Mouse (Mus musculus): ENCODE measurements around the gene Rab11b. TPM values are rescaled to one million over a fixed set of nuclear protein-coding genes. Genes with fewer than 3 reads are reported as not detected.

Gene Rab11b
- polyA plus RNA-seq, 2 experiments, result 192 to 312 TPM

GRCm38 (mm10) chr17:33717982-33718381 lies 42.3 kb downstream of the Rab11b start:
- Histone ChIP-seq H3K9ac (ENCODE audit: low read depth, low read length, severe bottlenecking) (peak overlapping the region; percentile 77), H3K9me3 (ENCODE audit: control insufficient read depth, low read length) (no peaks in the 10 kb centered on the region), H3K27me3 (ENCODE audit: control insufficient read depth, insufficient read depth, low read length) (no peaks in the 10 kb centered on the region), H3K4me2 (replicated peaks; ENCODE audit: low read depth, low read length, severe bottlenecking) (peak overlapping the region; percentile 79), H3K27ac (replicated peaks; ENCODE audit: low read depth, low read length) (no peak overlapping the region), H3K36me3 (ENCODE audit: control insufficient read depth, insufficient read depth, low read length) (no peaks in the 10 kb centered on the region; the same call in 1 of the 2 replicates), H3K4me1 (ENCODE audit: control insufficient read depth, insufficient read depth, low read length) (peaks cover 5% of the 10 kb centered on the region; the same call in 1 of the 2 replicates), H3K4me3 (replicated peaks; ENCODE audit: low read length) (peak overlapping the region; percentile 86)
- WGBS, result 10% methylated on average over 8 of the region's 8 CpGs
- DNase-seq (ENCODE audit: low spot score) (no peak), ATAC-seq (ENCODE audit: low FRiP score, low read depth) (no peak)
- no peak for TF ChIP-seq POLR2A (IDR thresholded peaks at IDR 0.05; ENCODE audit: borderline replicate concordance, extremely low read depth, insufficient read depth, insufficient read length)

GRCm38 (mm10) chr17:33717246-33717645 lies 43.1 kb downstream of the Rab11b start:
- no peaks in the 10 kb centered on the region for H3K27me3 ChIP-seq (ENCODE audit: control insufficient read depth, insufficient read depth, low read length)
- H3K4me1 ChIP-seq (ENCODE audit: control insufficient read depth, insufficient read depth, low read length), result peaks cover 5% of the 10 kb centered on the region; the same call in 1 of the 2 replicates
- no peak overlapping the region for H3K4me2 ChIP-seq (replicated peaks; ENCODE audit: low read depth, low read length, severe bottlenecking)
- no peak overlapping the region for H3K9ac ChIP-seq (ENCODE audit: low read depth, low read length, severe bottlenecking)
- 100% methylated on average over 1 of the region's 1 CpGs for WGBS
- H3K27ac ChIP-seq (replicated peaks; ENCODE audit: low read depth, low read length), result no peak overlapping the region
- DNase-seq (ENCODE audit: low spot score) (no peak), ATAC-seq (ENCODE audit: low FRiP score, low read depth) (no peak)
- no peak for TF ChIP-seq POLR2A (IDR thresholded peaks at IDR 0.05; ENCODE audit: borderline replicate concordance, extremely low read depth, insufficient read depth, insufficient read length)
- no peaks in the 10 kb centered on the region; the same call in 1 of the 2 replicates for H3K36me3 ChIP-seq (ENCODE audit: control insufficient read depth, insufficient read depth, low read length)
- H3K4me3 ChIP-seq (replicated peaks; ENCODE audit: low read length), result no peak overlapping the region
- H3K9me3 ChIP-seq (ENCODE audit: control insufficient read depth, low read length), result no peaks in the 10 kb centered on the region

GRCm38 (mm10) chr17:33714779-33715178 lies 45.6 kb downstream of the Rab11b start:
- WGBS, result 86% methylated on average over 1 of the region's 1 CpGs

GRCm38 (mm10) chr17:33713271-33713670 lies 47.1 kb downstream of the Rab11b start:
- H3K4me2 ChIP-seq (replicated peaks; ENCODE audit: low read depth, low read length, severe bottlenecking), result no peak overlapping the region
- TF ChIP-seq POLR2A (IDR thresholded peaks at IDR 0.05; ENCODE audit: borderline replicate concordance, extremely low read depth, insufficient read depth, insufficient read length), result no peak
- ATAC-seq (ENCODE audit: low FRiP score, low read depth), result no peak

More at GRCm38 (mm10) chr17:33714779-33715178, 45.6 kb downstream of the Rab11b start:
- ATAC-seq (ENCODE audit: low FRiP score, low read depth) (no peak), DNase-seq (ENCODE audit: low spot score) (no peak)
- H3K9ac ChIP-seq (ENCODE audit: low read depth, low read length, severe bottlenecking), result no peak overlapping the region
- no peaks in the 10 kb centered on the region for H3K9me3 ChIP-seq (ENCODE audit: control insufficient read depth, low read length)
- H3K4me2 ChIP-seq (replicated peaks; ENCODE audit: low read depth, low read length, severe bottlenecking), result no peak overlapping the region
- no peak for TF ChIP-seq POLR2A (IDR thresholded peaks at IDR 0.05; ENCODE audit: borderline replicate concordance, extremely low read depth, insufficient read depth, insufficient read length)
- H3K4me3 ChIP-seq (replicated peaks; ENCODE audit: low read length), result no peak overlapping the region
- peaks cover 5% of the 10 kb centered on the region; the same call in 1 of the 2 replicates for H3K4me1 ChIP-seq (ENCODE audit: control insufficient read depth, insufficient read depth, low read length)
- no peak overlapping the region for H3K27ac ChIP-seq (replicated peaks; ENCODE audit: low read depth, low read length)
- H3K27me3 ChIP-seq (ENCODE audit: control insufficient read depth, insufficient read depth, low read length), result no peaks in the 10 kb centered on the region
- H3K36me3 ChIP-seq (ENCODE audit: control insufficient read depth, insufficient read depth, low read length), result no peaks in the 10 kb centered on the region; the same call in 1 of the 2 replicates

GRCm38 (mm10) chr17:33709834-33710233 lies 50.5 kb downstream of the Rab11b start:
- Histone ChIP-seq H3K9ac (ENCODE audit: low read depth, low read length, severe bottlenecking) (no peak overlapping the region), H3K27me3 (ENCODE audit: control insufficient read depth, insufficient read depth, low read length) (no peaks in the 10 kb centered on the region), H3K27ac (replicated peaks; ENCODE audit: low read depth, low read length) (no peak overlapping the region), H3K36me3 (ENCODE audit: control insufficient read depth, insufficient read depth, low read length) (peaks cover 14% of the 10 kb centered on the region), H3K9me3 (ENCODE audit: control insufficient read depth, low read length) (no peaks in the 10 kb centered on the region), H3K4me1 (ENCODE audit: control insufficient read depth, insufficient read depth, low read length) (no peaks in the 10 kb centered on the region), H3K4me2 (replicated peaks; ENCODE audit: low read depth, low read length, severe bottlenecking) (no peak overlapping the region), H3K4me3 (replicated peaks; ENCODE audit: low read length) (no peak overlapping the region)
- WGBS, result 72% methylated on average over 3 of the region's 3 CpGs
- no peak for ATAC-seq (ENCODE audit: low FRiP score, low read depth)
- DNase-seq (ENCODE audit: low spot score), result no peak
- no peak for TF ChIP-seq POLR2A (IDR thresholded peaks at IDR 0.05; ENCODE audit: borderline replicate concordance, extremely low read depth, insufficient read depth, insufficient read length)

More at GRCm38 (mm10) chr17:33713271-33713670, 47.1 kb downstream of the Rab11b start:
- H3K27ac ChIP-seq (replicated peaks; ENCODE audit: low read depth, low read length), result no peak overlapping the region
- H3K9ac ChIP-seq (ENCODE audit: low read depth, low read length, severe bottlenecking), result no peak overlapping the region
- no peaks in the 10 kb centered on the region for H3K9me3 ChIP-seq (ENCODE audit: control insufficient read depth, low read length)
- DNase-seq (ENCODE audit: low spot score), result no peak
- 72% methylated on average over 5 of the region's 5 CpGs for WGBS
- peaks cover 5% of the 10 kb centered on the region; the same call in 1 of the 2 replicates for H3K4me1 ChIP-seq (ENCODE audit: control insufficient read depth, insufficient read depth, low read length)
- H3K4me3 ChIP-seq (replicated peaks; ENCODE audit: low read length), result no peak overlapping the region
- no peaks in the 10 kb centered on the region for H3K27me3 ChIP-seq (ENCODE audit: control insufficient read depth, insufficient read depth, low read length)
- H3K36me3 ChIP-seq (ENCODE audit: control insufficient read depth, insufficient read depth, low read length), result peaks cover 8% of the 10 kb centered on the region

All from limb, embryonic 14.5 days (tissue).